Mouse (Mus musculus): Measurements from ENCODE around the gene Sim1.

GRCm38 (mm10) chr10:50896767-50897390 is 2.3 kb downstream of the Sim1 start:
- TF ChIP-seq CTCF (IDR thresholded peaks at IDR 0.05; ENCODE audit: low read depth, low read length), result no peak
- no peak for TF ChIP-seq POLR2A (IDR thresholded peaks at IDR 0.05; ENCODE audit: insufficient read depth, low read length)
